Mouse (Mus musculus): ENCODE measurements at regions not wholly inside any gene's neighbourhood (a gene's known extent, or its start where the extent isn't known, plus 50 kb on each side); places are given as distances from the start of the nearest gene placed in this dataset. TPM values are rescaled to one million over a fixed set of nuclear protein-coding genes. Genes with fewer than 3 reads are reported as not detected.

MicroRNAs in the stretch of these regions (microRNA counts, 519-probe panel; counts per million panel counts)
- not detected for microRNA mmu-miR-221
- microRNA mmu-miR-222, result not detected

Small RNA genes in the stretch of these regions (microRNA-seq; reads per million reads assigned to microRNA genes)
- gene Mir221 (463 reads per million, percentile 72 among the genes with 10 or more reads in this experiment), gene Mir222 (305 reads per million, percentile 68 among the genes with 10 or more reads in this experiment)
